Mouse (Mus musculus): ENCODE data around the gene Rsrc2.

The Rsrc2 gene

DNA sequence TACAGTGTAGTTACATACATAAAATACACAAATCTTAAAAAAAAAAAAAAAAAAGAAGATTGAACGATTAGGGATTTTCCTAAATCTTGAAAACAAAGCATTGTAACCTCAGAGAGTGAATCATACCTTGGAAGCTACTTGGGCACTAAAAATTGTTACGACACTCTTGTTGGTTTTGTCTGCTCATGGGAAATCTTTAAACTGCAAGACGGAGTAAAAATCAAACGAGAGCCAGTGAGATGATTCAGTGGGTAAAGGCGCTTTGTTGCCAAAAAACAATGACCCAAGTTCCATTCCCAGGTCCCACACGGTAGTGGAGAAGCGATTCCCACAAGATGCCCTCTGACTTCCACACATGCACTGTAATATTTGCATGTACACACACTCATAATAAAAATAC lies 53.0 kb downstream of the Rsrc2 start:
- DNase-seq: no peak

DNA sequence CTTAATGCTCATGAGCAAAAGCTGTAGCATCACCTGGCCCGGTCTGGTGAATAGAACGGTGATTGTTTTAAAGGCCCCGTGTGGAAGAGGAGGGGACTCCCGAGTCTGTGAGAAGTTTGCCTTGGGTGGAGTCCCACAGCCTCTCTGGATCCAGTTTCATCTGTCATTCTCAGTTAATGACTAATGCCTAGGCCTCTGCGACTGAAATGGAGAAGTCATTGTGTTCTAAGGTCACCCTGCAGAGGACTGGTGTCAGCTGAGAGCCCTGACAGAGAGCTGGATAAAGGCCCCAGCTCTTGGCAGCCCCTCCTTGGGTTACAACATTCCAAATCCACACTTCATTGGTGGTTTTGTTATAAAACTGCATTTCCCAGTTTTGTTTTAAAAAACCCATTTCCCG lies 54.7 kb downstream of the Rsrc2 start:
- peak; percentile 26 for DNase-seq

DNA sequence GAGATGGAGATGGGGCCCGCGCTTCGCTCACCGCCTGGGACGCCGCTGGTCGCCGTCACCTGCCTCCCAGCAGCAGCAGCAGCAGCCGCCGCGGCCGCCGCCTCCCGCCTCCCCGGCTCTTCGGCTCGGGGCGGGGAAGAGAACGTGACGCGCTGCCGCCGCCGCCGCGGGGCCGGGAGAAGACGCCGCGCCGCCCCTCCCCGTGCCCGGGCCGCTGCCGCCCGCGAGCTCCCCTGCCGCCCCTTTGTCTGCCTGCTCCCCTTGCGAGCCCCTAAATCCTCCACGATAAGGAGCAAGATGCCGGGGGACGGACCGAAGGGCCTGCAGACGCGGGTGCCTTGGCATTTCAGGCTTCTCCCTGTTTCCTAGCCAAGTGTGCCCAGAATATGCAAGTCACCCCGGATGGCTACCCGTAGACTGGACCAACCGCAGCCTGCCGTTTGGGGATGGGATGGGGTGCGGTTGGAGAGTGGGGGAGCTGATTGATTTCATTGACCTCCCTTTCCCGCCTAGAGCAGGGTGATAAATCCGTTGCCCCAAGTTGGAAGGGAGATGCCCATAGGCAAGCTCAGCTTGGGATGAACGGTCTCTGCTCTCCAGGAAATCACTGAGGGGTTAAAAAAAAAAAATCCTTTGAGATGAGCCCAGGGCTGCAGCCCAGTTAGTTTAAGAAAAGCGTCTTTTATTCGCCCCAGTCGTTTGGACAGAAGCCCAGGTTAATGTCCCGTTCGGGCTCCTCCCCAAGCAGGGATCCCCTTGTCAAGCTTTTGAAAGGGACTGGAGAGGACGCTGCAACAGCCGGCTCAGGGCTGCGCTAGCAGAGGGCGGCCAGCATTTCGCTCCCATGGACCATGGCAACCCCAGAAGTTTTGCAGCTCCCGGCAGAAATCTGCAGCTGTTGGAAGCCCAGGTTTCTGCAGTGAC lies 64.7 kb downstream of the Rsrc2 start, which contains the start of gene Clip1:
Gene Clip1, minus strand, starts transcription at position 398 of the 924 bp plus-strand sequence.
- DNase-seq: peak; percentile 81

DNA sequence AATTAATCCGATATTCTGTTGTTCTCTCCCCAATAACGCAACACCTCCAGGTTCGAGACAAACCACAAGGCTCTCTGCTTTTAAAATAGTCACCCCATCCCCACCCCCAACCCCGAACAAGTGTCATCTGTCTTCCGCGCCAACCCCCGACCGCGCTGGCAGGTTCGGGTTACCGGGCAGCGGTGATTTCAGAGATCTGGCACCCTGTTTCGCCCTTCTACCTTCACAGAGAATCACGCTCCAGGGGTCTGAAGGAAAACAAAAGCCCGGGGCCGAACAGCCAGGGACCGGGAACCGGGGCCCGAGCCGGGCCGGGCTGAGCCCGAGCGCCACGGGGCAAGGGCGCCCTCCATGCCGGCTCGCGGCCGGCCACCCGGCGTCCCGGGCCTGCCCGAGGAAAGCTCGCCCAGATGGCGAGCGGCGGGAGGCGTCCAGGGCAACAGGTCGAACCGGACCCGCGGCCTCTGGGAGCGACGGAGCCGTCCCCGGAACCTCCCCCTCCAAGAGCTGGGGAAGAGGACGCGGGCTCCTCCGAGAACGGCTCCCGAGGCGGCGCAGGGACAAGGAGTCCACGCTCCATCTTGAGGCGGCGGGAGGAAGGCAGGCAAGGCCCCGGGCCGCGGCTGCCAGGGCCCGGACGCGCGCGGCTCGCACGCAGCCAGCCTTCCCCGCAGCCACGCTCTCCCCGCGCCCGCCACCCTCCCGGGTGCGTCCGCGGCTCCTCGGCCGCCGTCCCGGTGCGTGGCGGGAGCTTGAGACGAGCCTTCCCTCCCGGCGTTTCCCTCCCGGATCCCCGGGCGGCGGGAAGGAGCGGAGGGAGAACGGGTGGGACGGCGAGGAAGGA lies 65.6 kb downstream of the Rsrc2 start:
- DNase-seq: peak; percentile 72

DNA sequence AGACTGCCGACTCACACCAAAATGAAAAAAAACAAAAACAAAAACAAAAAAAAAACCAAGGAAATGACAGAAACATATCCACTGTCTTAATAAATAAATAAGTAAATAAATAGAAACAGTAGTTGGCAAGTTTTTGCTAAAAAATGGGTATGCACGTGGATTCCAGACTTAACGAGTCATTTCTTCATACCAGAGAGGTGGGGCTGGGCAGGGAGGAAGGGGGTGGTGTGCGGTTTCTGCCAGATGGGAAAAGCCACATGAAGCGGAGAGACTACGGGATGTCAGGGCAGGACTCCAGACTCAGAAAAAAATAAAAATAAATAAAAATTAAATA lies 66.2 kb downstream of the Rsrc2 start:
- DNase-seq: peak; percentile 37

DNA sequence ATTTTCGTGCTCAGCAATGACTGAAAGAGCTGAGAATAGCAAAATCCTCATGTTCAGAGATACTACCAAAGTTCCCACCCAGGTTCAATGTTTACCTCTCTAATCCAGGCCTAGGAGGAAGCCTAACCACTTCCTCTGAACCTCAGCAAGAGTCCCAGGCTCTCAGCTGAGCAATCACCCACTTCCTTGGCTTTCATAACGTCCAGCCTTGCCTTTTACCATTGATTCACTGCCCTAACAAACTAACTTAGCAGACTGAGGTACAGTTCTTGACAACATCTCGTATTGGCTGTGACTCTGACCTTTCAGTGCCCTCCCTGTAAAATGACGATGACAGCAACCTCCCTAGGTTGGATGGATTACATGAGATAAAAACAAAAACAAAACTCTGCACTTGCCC lies 66.8 kb downstream of the Rsrc2 start:
- no peak for DNase-seq

DNA sequence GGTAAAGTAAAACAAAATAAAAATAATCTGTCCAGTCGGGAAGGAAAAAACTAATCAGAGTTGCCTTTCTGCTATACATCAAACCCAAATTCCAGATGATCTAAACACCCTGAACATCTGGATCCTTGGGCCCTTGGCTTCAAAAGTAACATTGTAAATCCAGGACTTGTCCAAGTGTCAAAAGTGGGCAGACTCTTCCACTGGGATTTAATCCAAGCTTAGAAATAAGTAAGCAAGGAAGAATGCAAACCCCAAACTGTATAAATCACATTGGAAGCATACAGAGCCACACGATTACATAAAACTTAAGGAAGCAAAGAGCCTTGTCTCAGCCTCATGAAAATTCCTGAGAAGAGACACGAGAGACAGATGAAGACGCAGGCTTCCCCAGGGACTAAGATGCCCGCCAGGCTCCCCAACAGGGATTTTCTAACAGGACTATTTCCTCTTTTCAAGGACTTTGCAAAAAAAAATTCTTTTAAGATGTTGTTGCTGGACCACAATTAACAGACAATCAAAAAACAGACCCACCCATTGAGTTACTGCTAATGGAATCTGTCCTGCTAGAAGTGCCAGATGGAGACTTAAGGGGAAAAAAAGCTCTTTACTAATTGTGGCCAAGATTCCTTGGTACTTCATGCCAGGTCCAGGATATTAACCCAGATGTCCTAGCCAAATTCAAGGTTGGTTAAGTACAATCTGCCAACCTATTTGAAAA lies 69.5 kb downstream of the Rsrc2 start:
- no peak for DNase-seq

DNA sequence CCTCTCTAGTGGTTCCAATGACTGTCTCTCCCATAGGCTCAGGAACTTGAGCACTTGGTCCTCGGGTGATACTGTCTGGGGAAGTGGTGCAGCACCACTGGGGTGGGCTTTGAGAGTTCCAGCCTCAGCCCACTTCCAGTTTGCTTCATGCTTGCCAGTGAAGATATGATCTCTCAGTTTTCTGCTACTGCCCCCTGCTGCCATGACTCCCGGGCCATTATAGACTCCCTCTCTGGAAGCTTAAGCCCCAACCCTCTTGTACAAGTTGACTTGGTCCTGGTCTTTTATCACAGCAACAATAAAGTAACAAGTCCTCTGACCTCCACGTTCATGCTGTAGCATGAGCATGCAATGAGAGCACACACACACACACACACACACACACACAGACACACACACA lies 70.1 kb downstream of the Rsrc2 start:
- no peak for DNase-seq

Data from kidney, postnatal 14 days (tissue).